Mouse (Mus musculus): Measurements from ENCODE around the gene Ugt8a.

Gene Ugt8a

DNA sequence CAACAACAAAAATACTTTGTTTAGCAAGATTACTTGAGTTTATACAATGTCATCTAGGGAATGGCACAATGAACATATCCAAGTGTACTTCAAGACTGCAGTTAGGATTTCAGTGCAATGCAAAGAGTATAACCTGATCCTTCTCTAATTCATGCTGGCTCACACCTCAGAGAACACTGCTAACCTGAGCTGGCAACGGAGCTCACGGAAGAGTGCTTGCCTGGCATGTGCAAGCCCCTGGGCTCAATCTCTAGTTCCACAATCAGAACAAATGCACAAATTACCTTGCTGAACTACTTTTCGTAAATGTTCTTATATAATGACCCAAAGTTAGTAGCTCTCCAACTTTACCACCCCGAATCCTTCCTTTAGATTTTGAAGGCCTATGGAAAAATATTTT lies 68.5 kb downstream of the Ugt8a start:
- no peak for DNase-seq (ENCODE audit: low read depth, low spot score)

DNA sequence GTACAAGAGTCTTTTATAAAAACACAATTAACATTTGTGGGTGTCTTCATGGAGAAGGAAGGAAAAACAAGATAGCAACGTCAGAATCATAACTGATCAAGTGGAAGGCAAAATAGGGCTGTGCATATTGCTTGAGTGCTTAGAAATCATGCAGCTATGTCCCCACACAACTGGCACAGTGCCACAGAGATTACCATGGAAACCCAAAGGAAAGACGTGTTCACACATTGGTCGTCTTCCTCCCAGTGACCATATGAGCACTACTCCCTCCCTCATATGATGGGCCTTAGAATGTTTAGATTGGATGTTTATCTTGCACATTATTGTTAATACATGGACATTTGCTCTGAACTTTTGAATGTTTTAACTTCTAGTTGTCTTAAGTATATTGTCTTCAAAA lies 76.8 kb downstream of the Ugt8a start:
- no peak for DNase-seq (ENCODE audit: low read depth, low spot score)

DNA sequence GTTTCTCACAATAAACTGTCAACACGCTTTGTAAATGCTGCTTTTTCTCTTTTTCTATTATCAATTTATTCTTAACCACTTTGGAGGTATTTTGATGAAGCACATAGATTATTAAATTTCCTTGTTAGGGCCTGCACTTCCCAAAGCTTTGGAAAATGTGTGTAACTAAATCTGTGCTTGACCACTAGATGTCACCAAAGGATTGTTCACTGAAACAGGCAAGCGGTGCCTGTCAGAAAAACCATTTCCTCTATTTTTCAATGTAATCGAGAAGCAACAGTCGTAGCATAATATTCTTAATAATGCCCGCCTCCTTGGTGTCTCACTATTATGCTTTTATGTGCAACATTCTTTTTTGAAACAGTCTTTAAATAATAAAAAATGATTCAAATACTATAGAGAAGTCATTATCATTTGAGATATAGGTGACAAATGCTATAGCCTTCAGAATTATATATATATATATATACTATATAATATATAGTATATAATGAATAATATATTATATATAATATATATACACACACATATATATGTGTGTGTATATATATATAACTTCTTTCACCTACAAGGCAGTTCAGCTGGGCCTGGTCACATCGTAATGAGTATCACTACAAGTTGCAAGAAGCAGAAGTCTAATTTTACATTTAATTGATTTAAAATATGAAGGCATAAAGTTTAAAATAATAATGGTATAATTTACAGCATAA lies 89.1 kb downstream of the Ugt8a start:
- DNase-seq (ENCODE audit: low read depth, low spot score), result peak; percentile 34

GRCm38 (mm10) chr3:125828051-125828450 lies 110.4 kb downstream of the Ugt8a start:
- DNase-seq (ENCODE audit: low read depth, low spot score), result no peak

- DNase-seq (ENCODE audit: low read depth, low spot score), result no peak
Measured at GRCm38 (mm10) chr3:125827256-125827655, 111.2 kb downstream of the Ugt8a start.

DNA sequence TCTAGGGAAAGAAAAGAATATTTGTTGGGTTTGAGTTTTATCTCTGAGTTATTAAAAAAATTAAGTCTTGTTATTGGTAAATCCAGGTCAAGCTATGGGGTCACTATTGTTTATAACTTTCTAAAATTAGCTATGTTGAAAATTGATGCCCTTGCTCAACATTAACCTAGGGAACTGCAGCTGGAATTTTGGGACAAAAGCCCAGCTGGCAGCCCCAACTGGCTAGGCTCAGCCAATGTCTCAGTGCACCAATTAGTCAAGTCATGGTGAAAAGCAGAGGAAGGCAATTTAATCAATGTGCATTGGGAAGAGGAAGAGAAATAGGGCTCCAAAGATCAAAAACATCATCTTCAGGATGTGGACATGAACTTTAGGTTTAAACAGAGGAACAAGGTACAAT lies 118.7 kb downstream of the Ugt8a start:
- no peak for DNase-seq (ENCODE audit: low read depth, low spot score)

Data from embryo, embryonic 11.5 days (tissue).